Mouse (Mus musculus) liver, adult 2 months (tissue): ENCODE measurements at regions not wholly inside any gene's neighbourhood (a gene's known extent, or its start where the extent isn't known, plus 50 kb on each side); places are given as distances from the start of the nearest gene placed in this dataset.

Source experiments
- CTCF ChIP-seq: fragments of 200-500 bp; IDR thresholded peaks from 2 replicates; pipeline ENCODE4 v1.5.1; 2011; ENCODE audit warnings: low read depth, low read length, control low read depth
- POLR2A ChIP-seq: fragments of 200-500 bp; IDR thresholded peaks from 2 replicates; pipeline ENCODE4 v1.6.1; 2011; ENCODE audit warnings: low read length, control low read depth; ENCODE audit not compliant: insufficient read depth; ENCODE audit errors: extremely low read depth

GRCm38 (mm10) chr1:159419301-159419965 lies 104.1 kb upstream of the Tnr start:
- TF ChIP-seq CTCF (no peak), POLR2A (no peak)
